Mouse (Mus musculus) liver, embryonic 13.5 days (tissue): ENCODE measurements around the gene Wnt5a. TPM values are rescaled to one million over a fixed set of nuclear protein-coding genes. Genes with fewer than 3 reads are reported as not detected.

Experiments used
- ATAC-seq: fragments of 200-750 bp; cut with Nextera tagmentation; 2 replicates; pipeline ENCODE4 v1.8.0; 2017; ENCODE audit warnings: low read depth, mild to moderate bottlenecking, moderate number of reproducible peaks, moderate library complexity
- DNase-seq: peaks from one replicate; pipeline ENCODE4 v3.0.0; 2022
- H3K27ac ChIP-seq: fragments of 300-500 bp; sonication (generic); 2 replicates; pipeline ENCODE4 v1.5.1; 2015; ENCODE audit warnings: moderate library complexity, mild to moderate bottlenecking, inconsistent platforms
- H3K27me3 ChIP-seq: fragments of 300-500 bp; sonication (generic); 2 replicates; pipeline ENCODE4 v1.6.1; 2015; ENCODE audit warnings: mild to moderate bottlenecking, inconsistent platforms
- H3K36me3 ChIP-seq: fragments of 300-500 bp; sonication (generic); 2 replicates; pipeline ENCODE4 v1.6.1; 2015; ENCODE audit warnings: mild to moderate bottlenecking, inconsistent platforms
- H3K4me1 ChIP-seq: fragments of 300-500 bp; sonication (generic); replicated peaks from 2 replicates; pipeline ENCODE4 v1.6.1; 2015; ENCODE audit warnings: inconsistent platforms
- H3K4me2 ChIP-seq: fragments of 300-500 bp; sonication (generic); 2 replicates; pipeline ENCODE4 v1.6.1; 2015; ENCODE audit warnings: inconsistent platforms, mild to moderate bottlenecking, moderate library complexity
- H3K4me3 ChIP-seq: fragments of 300-500 bp; sonication (generic); replicated peaks from 2 replicates; pipeline ENCODE4 v1.5.1; 2015; ENCODE audit warnings: mild to moderate bottlenecking, inconsistent platforms
- H3K9ac ChIP-seq: fragments of 300-500 bp; sonication (generic); 2 replicates; pipeline ENCODE4 v1.6.1; 2015; ENCODE audit warnings: mild to moderate bottlenecking, inconsistent platforms
- H3K9me3 ChIP-seq: fragments of 300-500 bp; sonication (generic); replicated peaks from 2 replicates; pipeline ENCODE4 v1.6.1; 2016; ENCODE audit warnings: inconsistent platforms
- WGBS: fragments of 180-500 bp; shearing (Covaris S2); methylation state at CpG from one replicate; pipeline ENCODE4 v1.1.7; 2015; ENCODE audit not compliant: insufficient replicate concordance; 5-methylcytosine and 5-hydroxymethylcytosine counted together
- polyA plus RNA-seq: library from polyadenylated mRNA; unstranded; fragments of >200 nt; fragmentation: Nextera tagmentation; extraction: Ambion mirVana; gene quantifications from 2 replicates; pipeline ENCODE4 v1.2.1, GENCODE M21; 2015

The Wnt5a gene
- polyA plus RNA-seq, 1 experiment from 2014 or later, result 0.20 TPM

DNA sequence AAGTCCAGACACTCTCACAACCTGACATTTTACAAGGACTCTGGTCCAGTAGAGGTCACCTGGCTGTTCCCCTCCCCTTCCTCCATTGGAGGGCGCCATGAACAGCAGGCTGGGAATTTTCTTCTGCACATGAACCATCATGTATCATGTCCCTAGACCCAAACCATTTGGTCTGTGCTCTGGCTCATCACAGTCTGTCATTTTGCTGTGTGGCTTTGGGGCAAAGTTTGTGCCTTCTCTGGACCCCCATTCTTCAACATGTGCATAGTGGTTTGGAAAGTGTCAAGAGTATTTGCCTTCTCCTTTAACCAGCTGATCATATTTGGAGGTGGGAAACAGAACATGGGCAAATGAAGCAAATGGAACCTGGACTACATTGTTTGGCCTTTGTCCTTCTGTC is 27.0 kb downstream of the Wnt5a start:
- H3K36me3 ChIP-seq, result no peaks in the 10 kb centered on the region
- no peak overlapping the region for H3K27ac ChIP-seq
- no peak overlapping the region for H3K9ac ChIP-seq
- no peaks in the 10 kb centered on the region for H3K4me1 ChIP-seq
- H3K4me2 ChIP-seq, result no peak overlapping the region
- ATAC-seq (no peak), DNase-seq (no peak)
- no peak overlapping the region for H3K4me3 ChIP-seq
- no peaks in the 10 kb centered on the region for H3K27me3 ChIP-seq
- WGBS, result 24% methylated on average over 1 of the region's 1 CpGs
- no peaks in the 10 kb centered on the region for H3K9me3 ChIP-seq

- H3K9me3 ChIP-seq, result no peaks in the 10 kb centered on the region
- no peaks in the 10 kb centered on the region for H3K4me1 ChIP-seq
- no peaks in the 10 kb centered on the region for H3K27me3 ChIP-seq
- H3K4me3 ChIP-seq, result no peak overlapping the region
- H3K9ac ChIP-seq, result no peak overlapping the region
- H3K36me3 ChIP-seq, result no peaks in the 10 kb centered on the region
- no peak overlapping the region for H3K4me2 ChIP-seq
- ATAC-seq (no peak), DNase-seq (no peak)
- 77% methylated on average over 11 of the region's 11 CpGs for WGBS
- no peak overlapping the region for H3K27ac ChIP-seq
Observed at GRCm38 (mm10) chr14:28532943-28533342, 28.4 kb downstream of the Wnt5a start.

GRCm38 (mm10) chr14:28533876-28534275 is 29.3 kb downstream of the Wnt5a start:
- Histone ChIP-seq H3K9me3 (no peaks in the 10 kb centered on the region), H3K27me3 (no peaks in the 10 kb centered on the region), H3K4me2 (no peak overlapping the region), H3K27ac (no peak overlapping the region), H3K36me3 (no peaks in the 10 kb centered on the region), H3K9ac (no peak overlapping the region), H3K4me1 (no peaks in the 10 kb centered on the region), H3K4me3 (no peak overlapping the region)
- ATAC-seq, result no peak
- WGBS, result 51% methylated on average over 2 of the region's 2 CpGs
- no peak for DNase-seq

- Histone ChIP-seq H3K9me3 (no peaks in the 10 kb centered on the region), H3K4me3 (no peak overlapping the region), H3K36me3 (no peaks in the 10 kb centered on the region), H3K27ac (no peak overlapping the region), H3K9ac (no peak overlapping the region), H3K4me1 (no peaks in the 10 kb centered on the region), H3K4me2 (no peak overlapping the region), H3K27me3 (no peaks in the 10 kb centered on the region)
- ATAC-seq, result no peak
- DNase-seq, result no peak
- 56% methylated on average over 4 of the region's 4 CpGs for WGBS
Observed at GRCm38 (mm10) chr14:28535814-28536213, 31.3 kb downstream of the Wnt5a start.

- H3K36me3 ChIP-seq, result no peaks in the 10 kb centered on the region
- 62% methylated on average over 6 of the region's 6 CpGs for WGBS
- H3K4me2 ChIP-seq, result no peak overlapping the region
- no peak overlapping the region for H3K9ac ChIP-seq
- DNase-seq (no peak), ATAC-seq (no peak)
- H3K4me3 ChIP-seq, result no peak overlapping the region
- no peaks in the 10 kb centered on the region for H3K27me3 ChIP-seq
- no peaks in the 10 kb centered on the region for H3K9me3 ChIP-seq
- no peaks in the 10 kb centered on the region for H3K4me1 ChIP-seq
- no peak overlapping the region for H3K27ac ChIP-seq
Observed at GRCm38 (mm10) chr14:28539577-28539976, 35.0 kb downstream of the Wnt5a start.

- Histone ChIP-seq H3K9me3 (no peaks in the 10 kb centered on the region), H3K36me3 (no peaks in the 10 kb centered on the region), H3K9ac (no peak overlapping the region), H3K27me3 (no peaks in the 10 kb centered on the region), H3K27ac (no peak overlapping the region), H3K4me3 (no peak overlapping the region), H3K4me1 (no peaks in the 10 kb centered on the region), H3K4me2 (no peak overlapping the region)
- no peak for DNase-seq
- 45% methylated on average over 4 of the region's 4 CpGs for WGBS
- ATAC-seq, result no peak
Observed at GRCm38 (mm10) chr14:28542117-28542741, 37.7 kb downstream of the Wnt5a start.

- Histone ChIP-seq H3K27me3 (no peaks in the 10 kb centered on the region), H3K9me3 (no peaks in the 10 kb centered on the region), H3K27ac (no peak overlapping the region), H3K36me3 (no peaks in the 10 kb centered on the region), H3K9ac (no peak overlapping the region), H3K4me2 (no peak overlapping the region), H3K4me1 (no peaks in the 10 kb centered on the region), H3K4me3 (no peak overlapping the region)
- 51% methylated on average over 5 of the region's 6 CpGs for WGBS
- DNase-seq (no peak), ATAC-seq (no peak)
Observed at GRCm38 (mm10) chr14:28561861-28562260, 57.3 kb downstream of the Wnt5a start.
